23 mouse cellular contexts compared by ENCODE assay signal in genomic region chr2:63246091-63246612, GRCm38 (mm10).
DNase-seq lines count a peak whose midpoint lies in the region; ATAC-seq lines count a peak whose summit lies in the region.
"Had no signal": no experiment of that assay in that cellular context is flagged by ENCODE, and none has a peak within 500 bp of the region (broad histone marks: within the 10 kb centered on the region; RNA-seq: fewer than 3 reads in every experiment).

No protein-coding gene starts in this region.

- 34% methylated on average over 4 of the region's 4 CpGs for WGBS in forebrain, embryonic 13.5 days
- WGBS in forebrain, embryonic 11.5 days = 52% methylated on average over 4 of the region's 4 CpGs
- WGBS in hindbrain, embryonic 12.5 days = 63% methylated on average over 4 of the region's 4 CpGs
- 70% methylated on average over 4 of the region's 4 CpGs for WGBS in hindbrain, embryonic 11.5 days
- WGBS in neural tube, embryonic 12.5 days = 77% methylated on average over 4 of the region's 4 CpGs

- no peak overlapping the region for H3K4me2 ChIP-seq in forebrain, embryonic 13.5 days
- no peak overlapping the region for H3K4me2 ChIP-seq in forebrain, embryonic 11.5 days (ENCODE audit: low read depth, low read length, severe bottlenecking)
- no peak overlapping the region for H3K4me2 ChIP-seq in hindbrain, embryonic 12.5 days (replicated peaks)
- H3K4me2 ChIP-seq in hindbrain, embryonic 11.5 days (replicated peaks; ENCODE audit: low read depth, low read length) = no peak overlapping the region
- no peak overlapping the region for H3K4me2 ChIP-seq in neural tube, embryonic 12.5 days (replicated peaks)
- H3K4me2 ChIP-seq: embryonic facial prominence, embryonic 12.5 days; heart, embryonic 12.5 days; hindbrain, embryonic 13.5 days had no signal

- 0 out of 2 replicates have a peak, but pooled peaks have one; percentile 33 for ATAC-seq in forebrain, embryonic 13.5 days
- ATAC-seq in forebrain, embryonic 11.5 days (replicated peaks; ENCODE audit: low FRiP score) = no peak
- peak; percentile 43; the same call in 1 of the 2 replicates for ATAC-seq in hindbrain, embryonic 12.5 days (ENCODE audit: low FRiP score)
- ATAC-seq in hindbrain, embryonic 11.5 days (ENCODE audit: low FRiP score) = no peak
- 0 out of 2 replicates have a peak, but pooled peaks have one; percentile 41 for ATAC-seq in neural tube, embryonic 12.5 days (ENCODE audit: low FRiP score, low read depth)
- ATAC-seq: hindbrain, postnatal 0 days had no signal

- H3K27me3 ChIP-seq in forebrain, embryonic 13.5 days = no peaks in the 10 kb centered on the region
- no peaks in the 10 kb centered on the region for H3K27me3 ChIP-seq in forebrain, embryonic 11.5 days (ENCODE audit: control insufficient read depth, insufficient read depth, low read length)
- no peaks in the 10 kb centered on the region for H3K27me3 ChIP-seq in hindbrain, embryonic 12.5 days
- no peaks in the 10 kb centered on the region for H3K27me3 ChIP-seq in hindbrain, embryonic 11.5 days (ENCODE audit: control insufficient read depth, insufficient read depth, low read length)
- H3K27me3 ChIP-seq in neural tube, embryonic 12.5 days (replicated peaks) = no peaks in the 10 kb centered on the region
- H3K27me3 ChIP-seq: CH12.LX; embryonic facial prominence, embryonic 12.5 days; heart, embryonic 12.5 days; hindbrain, embryonic 13.5 days had no signal

- H3K9ac ChIP-seq in forebrain, embryonic 13.5 days = no peak overlapping the region
- H3K9ac ChIP-seq in forebrain, embryonic 11.5 days (ENCODE audit: low read length) = no peak overlapping the region
- H3K9ac ChIP-seq in hindbrain, embryonic 12.5 days = no peak overlapping the region
- no peak overlapping the region for H3K9ac ChIP-seq in hindbrain, embryonic 11.5 days (ENCODE audit: low read depth, low read length)
- no peak overlapping the region for H3K9ac ChIP-seq in neural tube, embryonic 12.5 days
- H3K9ac ChIP-seq: embryonic facial prominence, embryonic 12.5 days; heart, embryonic 12.5 days; hindbrain, embryonic 13.5 days had no signal

- no peaks in the 10 kb centered on the region for H3K4me1 ChIP-seq in forebrain, embryonic 13.5 days
- H3K4me1 ChIP-seq in forebrain, embryonic 11.5 days (replicated peaks; ENCODE audit: control insufficient read depth, insufficient read depth, low read length) = no peaks in the 10 kb centered on the region
- H3K4me1 ChIP-seq in hindbrain, embryonic 12.5 days = no peaks in the 10 kb centered on the region
- H3K4me1 ChIP-seq in hindbrain, embryonic 11.5 days (replicated peaks; ENCODE audit: control insufficient read depth, insufficient read depth, low read length) = no peaks in the 10 kb centered on the region
- H3K4me1 ChIP-seq in neural tube, embryonic 12.5 days = no peaks in the 10 kb centered on the region
- H3K4me1 ChIP-seq: embryonic facial prominence, embryonic 12.5 days; heart, embryonic 12.5 days; hindbrain, embryonic 13.5 days had no signal

- no peaks in the 10 kb centered on the region for H3K9me3 ChIP-seq in forebrain, embryonic 13.5 days (replicated peaks)
- H3K9me3 ChIP-seq in forebrain, embryonic 11.5 days (ENCODE audit: control insufficient read depth, low read length) = no peaks in the 10 kb centered on the region
- H3K9me3 ChIP-seq in hindbrain, embryonic 12.5 days (replicated peaks) = no peaks in the 10 kb centered on the region
- H3K9me3 ChIP-seq in hindbrain, embryonic 11.5 days (ENCODE audit: control insufficient read depth, low read length) = no peaks in the 10 kb centered on the region
- no peaks in the 10 kb centered on the region for H3K9me3 ChIP-seq in neural tube, embryonic 12.5 days
- H3K9me3 ChIP-seq: embryonic facial prominence, embryonic 12.5 days; heart, embryonic 12.5 days; hindbrain, embryonic 13.5 days had no signal

- intact Hi-C loops in heart, postnatal 14 days (cut with DNase I) = no loop called here

- H3K4me3 ChIP-seq in forebrain, embryonic 13.5 days = no peak overlapping the region
- H3K4me3 ChIP-seq in forebrain, embryonic 11.5 days (ENCODE audit: low read depth, low read length) = no peak overlapping the region
- no peak overlapping the region for H3K4me3 ChIP-seq in hindbrain, embryonic 12.5 days
- no peak overlapping the region for H3K4me3 ChIP-seq in hindbrain, embryonic 11.5 days (ENCODE audit: low read depth, low read length)
- no peak overlapping the region for H3K4me3 ChIP-seq in neural tube, embryonic 12.5 days
- H3K4me3 ChIP-seq: embryonic facial prominence, embryonic 12.5 days; gastrocnemius, adult 2 months; heart, embryonic 12.5 days; hindbrain, embryonic 13.5 days had no signal

- no peak for DNase-seq in forebrain, embryonic 11.5 days (ENCODE audit: low spot score)
- no peak for DNase-seq in hindbrain, embryonic 11.5 days (ENCODE audit: low spot score)
- DNase-seq in neural tube, embryonic 10.5 days (ENCODE audit: extremely low spot score, low spot score) = no peak
- peak; percentile 82 for DNase-seq in retina, postnatal 1 day
- DNase-seq in heart, postnatal 14 days = no peak
- DNase-seq: adrenal gland, adult 2 months; adrenal gland, postnatal 25 days; cerebellum, adult 11 months; cerebellum, adult 8-10 months; cerebellum, postnatal 14 days; embryo, embryonic 11 days; gastrocnemius, adult 2 months; gastrocnemius, postnatal 25 days; heart, postnatal 36 days; kidney, adult 11 months had no signal

- H3K36me3 ChIP-seq in forebrain, embryonic 13.5 days (ENCODE audit: poor library complexity, severe bottlenecking) = no peaks in the 10 kb centered on the region
- no peaks in the 10 kb centered on the region for H3K36me3 ChIP-seq in forebrain, embryonic 11.5 days (ENCODE audit: control insufficient read depth, insufficient read depth, low read length)
- no peaks in the 10 kb centered on the region for H3K36me3 ChIP-seq in hindbrain, embryonic 12.5 days
- H3K36me3 ChIP-seq in hindbrain, embryonic 11.5 days (ENCODE audit: control insufficient read depth, insufficient read depth, low read length) = no peaks in the 10 kb centered on the region
- no peaks in the 10 kb centered on the region for H3K36me3 ChIP-seq in neural tube, embryonic 12.5 days
- H3K36me3 ChIP-seq: embryonic facial prominence, embryonic 12.5 days; heart, embryonic 12.5 days; hindbrain, embryonic 13.5 days had no signal

- no peak overlapping the region for H3K27ac ChIP-seq in forebrain, embryonic 13.5 days
- no peak overlapping the region for H3K27ac ChIP-seq in forebrain, embryonic 11.5 days (ENCODE audit: low read depth, low read length)
- H3K27ac ChIP-seq in hindbrain, embryonic 12.5 days = no peak overlapping the region
- H3K27ac ChIP-seq in hindbrain, embryonic 11.5 days (ENCODE audit: low read depth, low read length) = no peak overlapping the region
- H3K27ac ChIP-seq in neural tube, embryonic 12.5 days = no peak overlapping the region
- H3K27ac ChIP-seq: embryonic facial prominence, embryonic 12.5 days; gastrocnemius, adult 2 months; hindbrain, embryonic 13.5 days; hindbrain, postnatal 0 days had no signal

Comparison
In these comparisons a context has a peak if more than half of its experiments do, and no peak if none do; other contexts are left out.
1. ATAC-seq: peak in forebrain, embryonic 13.5 days (single experiment), hindbrain, embryonic 12.5 days (single experiment) and neural tube, embryonic 12.5 days (single experiment); none in forebrain, embryonic 11.5 days (single experiment) and hindbrain, embryonic 11.5 days (single experiment).